1 mouse cellular context compared by ENCODE assay signal in the genomic region with DNA sequence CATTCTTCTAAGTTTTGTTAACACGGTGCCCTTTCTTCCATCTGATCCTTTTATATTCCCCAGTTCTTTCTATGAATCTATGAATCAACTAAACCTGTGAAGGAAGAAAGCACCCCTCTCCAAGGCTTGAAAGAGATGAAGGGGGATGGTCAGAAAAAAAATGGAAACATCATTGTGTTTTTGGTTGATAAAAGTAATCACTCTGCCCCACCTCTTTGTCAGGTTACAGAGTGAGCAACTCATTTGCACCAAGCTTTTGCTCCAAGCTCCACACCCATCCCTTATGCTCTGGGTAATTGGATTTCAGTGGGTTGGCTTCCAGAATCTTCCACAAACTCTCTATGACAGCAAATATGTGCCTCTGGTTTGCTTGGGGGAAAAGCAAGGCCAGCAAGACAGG.
A peak's percentile ranks its signal among the peaks of the same experiment; 100 is the strongest.
TF ChIP-seq lines count a peak whose summit lies in the region.

No protein-coding gene starts in this region.

TF ChIP-seq in MEL, 35 proteins besides CTCF, POLR2A, EP300 and RAD21:
- TF ChIP-seq GATA1 (IDR thresholded peaks at IDR 0.05; ENCODE audit: low read depth, low read length) (0 out of 2 replicates have a peak, but pooled peaks have one; percentile 3), TCF12 (IDR thresholded peaks at IDR 0.05; ENCODE audit: low read depth, low read length) (peak; percentile 69; the same call in 1 of the 2 replicates), SMC3 (IDR thresholded peaks at IDR 0.05; ENCODE audit: low read depth, low read length) (no peak), ZNF384 (IDR thresholded peaks at IDR 0.05; ENCODE audit: low read depth, low read length) (peak; percentile 56), ELF1 (IDR thresholded peaks at IDR 0.05; ENCODE audit: low read depth, low read length) (no peak), ETS1 (IDR thresholded peaks at IDR 0.05; ENCODE audit: low read depth, low read length) (0 out of 2 replicates have a peak, but pooled peaks have one; percentile 18), MEF2A (IDR thresholded peaks at IDR 0.05; ENCODE audit: extremely low read depth, insufficient replicate concordance, low read depth, low read length, poor library complexity, severe bottlenecking) (no peak)
